Mouse (Mus musculus) natural killer cell, adult 2 months (primary cell): ENCODE results near the gene Hdac4.
A peak's percentile ranks its signal among the peaks of the same experiment; 100 is the strongest.

Experiments
- DNase-seq, 2 experiments: peaks; one replicate each; pipeline ENCODE4 v3.0.0; 2022; ENCODE audit warnings: low spot score in 2 of 2

The Hdac4 gene

GRCm38 (mm10) chr1:92195360-92196149 is at the start of gene Hdac4:
Hdac4 (minus strand) TSS chr1:92195699.
- no peak for DNase-seq

- no peak for DNase-seq
These were observed 48.0 kb upstream of the Hdac4 start for GRCm38 (mm10) chr1:92243549-92243948.

GRCm38 (mm10) chr1:92240072-92240471 is 44.6 kb upstream of the Hdac4 start:
- DNase-seq = no peak

- no peak for DNase-seq
These were observed 40.1 kb upstream of the Hdac4 start for GRCm38 (mm10) chr1:92235600-92235999.

GRCm38 (mm10) chr1:92225297-92225696 is 29.8 kb upstream of the Hdac4 start:
- DNase-seq = no peak

- DNase-seq = no peak
These were observed 28.7 kb upstream of the Hdac4 start for GRCm38 (mm10) chr1:92223956-92224891.

GRCm38 (mm10) chr1:92216710-92217109 is 21.2 kb upstream of the Hdac4 start:
- no peak for DNase-seq

- no peak for DNase-seq
These were observed 20.6 kb upstream of the Hdac4 start for GRCm38 (mm10) chr1:92215996-92216630.

GRCm38 (mm10) chr1:92215131-92215638 is 19.7 kb upstream of the Hdac4 start:
- no peak for DNase-seq

GRCm38 (mm10) chr1:92212003-92212750 is 16.7 kb upstream of the Hdac4 start:
- DNase-seq = no peak

GRCm38 (mm10) chr1:92202639-92203352 is 7.3 kb upstream of the Hdac4 start:
- no peak for DNase-seq

GRCm38 (mm10) chr1:92190463-92190862 is 5.0 kb downstream of the Hdac4 start:
- no peak for DNase-seq

GRCm38 (mm10) chr1:92187137-92187536 is 8.4 kb downstream of the Hdac4 start:
- DNase-seq = no peak

- no peak for DNase-seq
These were observed 10.9 kb downstream of the Hdac4 start for GRCm38 (mm10) chr1:92184600-92184999.

- DNase-seq = no peak
These were observed 12.3 kb downstream of the Hdac4 start for GRCm38 (mm10) chr1:92183101-92183790.

- no peak for DNase-seq
These were observed 13.5 kb downstream of the Hdac4 start for GRCm38 (mm10) chr1:92181970-92182369.

- peak; percentile 99 to 100 for DNase-seq
These were observed 15.1 kb downstream of the Hdac4 start for GRCm38 (mm10) chr1:92180141-92181137.

- peak; percentile 12 to 17 for DNase-seq
These were observed 16.0 kb downstream of the Hdac4 start for GRCm38 (mm10) chr1:92179489-92180006.
